Mouse (Mus musculus): ENCODE data around the gene Fbxo3.

DNA sequence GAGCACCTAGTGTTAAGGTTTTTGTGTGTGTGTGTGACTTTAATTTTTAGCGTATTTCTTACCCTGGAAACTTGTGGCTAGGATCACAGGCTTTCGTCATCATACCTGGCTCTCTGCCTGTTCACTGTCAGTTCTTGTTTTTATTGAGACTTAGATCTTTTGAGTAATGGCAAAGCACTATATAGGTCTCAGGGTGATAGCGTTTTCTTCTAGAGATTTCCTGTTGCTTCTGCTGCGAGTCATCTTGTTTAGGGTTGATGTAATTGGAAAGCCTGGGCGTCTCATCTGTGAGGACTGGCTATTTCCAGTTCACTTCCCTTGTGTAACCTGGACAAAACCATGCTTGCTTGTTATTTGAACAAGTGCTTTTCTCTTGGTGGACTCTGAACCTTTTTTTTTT, 14.1 kb downstream of the Fbxo3 start:
- no peak for TF ChIP-seq POLR2A (IDR thresholded peaks at IDR 0.05; ENCODE audit: insufficient read depth, low read depth, low read length)
- TF ChIP-seq CTCF (IDR thresholded peaks at IDR 0.05) = no peak
- TF ChIP-seq EP300 (IDR thresholded peaks at IDR 0.05; ENCODE audit: insufficient read depth, low read depth, low read length) = no peak

All from heart, adult 2 months (tissue).